Mouse (Mus musculus) neural tube, embryonic 12.5 days (tissue): Measurements from ENCODE around the gene Frem3. TPM values are rescaled to one million over a fixed set of nuclear protein-coding genes. Genes with fewer than 3 reads are reported as not detected.

Source experiments
- ATAC-seq: fragments of 200-750 bp; cut with Nextera tagmentation; 2 replicates; pipeline ENCODE4 v1.8.0; 2017; ENCODE audit warnings: low read depth, mild to moderate bottlenecking, moderate TSS enrichment, moderate library complexity; ENCODE audit not compliant: low FRiP score
- H3K27ac ChIP-seq: fragments of 300-500 bp; sonication (generic); 2 replicates; pipeline ENCODE4 v1.5.1; 2016
- H3K27me3 ChIP-seq: fragments of 300-500 bp; sonication (generic); replicated peaks from 2 replicates; pipeline ENCODE4 v1.6.1; 2016; ENCODE audit warnings: mild to moderate bottlenecking
- H3K36me3 ChIP-seq: fragments of 300-500 bp; sonication (generic); 2 replicates; pipeline ENCODE4 v1.6.1; 2016; ENCODE audit warnings: mild to moderate bottlenecking
- H3K4me1 ChIP-seq: fragments of 300-500 bp; sonication (generic); 2 replicates; pipeline ENCODE4 v1.6.1; 2016
- H3K4me2 ChIP-seq: fragments of 300-500 bp; sonication (generic); replicated peaks from 2 replicates; pipeline ENCODE4 v1.6.1; 2016; ENCODE audit warnings: mild to moderate bottlenecking
- H3K4me3 ChIP-seq: fragments of 300-500 bp; sonication (generic); 2 replicates; pipeline ENCODE4 v1.5.1; 2016
- H3K9ac ChIP-seq: fragments of 300-500 bp; sonication (generic); 2 replicates; pipeline ENCODE4 v1.6.1; 2016; ENCODE audit warnings: mild to moderate bottlenecking
- H3K9me3 ChIP-seq: fragments of 300-500 bp; sonication (generic); 2 replicates; pipeline ENCODE4 v1.6.1; 2016; ENCODE audit warnings: mild to moderate bottlenecking
- WGBS: fragments of 180-500 bp; shearing (Covaris S2); methylation state at CpG from one replicate; pipeline ENCODE4 v1.1.7; 2016; 5-methylcytosine and 5-hydroxymethylcytosine counted together
- polyA plus RNA-seq: library from polyadenylated mRNA; unstranded; fragments of >200 nt; fragmentation: Nextera tagmentation; extraction: Ambion mirVana; gene quantifications from 2 replicates; pipeline ENCODE4 v1.2.1, GENCODE M21; 2016

The Frem3 gene
- polyA plus RNA-seq, 1 experiment from 2014 or later, result 0.09 TPM

DNA sequence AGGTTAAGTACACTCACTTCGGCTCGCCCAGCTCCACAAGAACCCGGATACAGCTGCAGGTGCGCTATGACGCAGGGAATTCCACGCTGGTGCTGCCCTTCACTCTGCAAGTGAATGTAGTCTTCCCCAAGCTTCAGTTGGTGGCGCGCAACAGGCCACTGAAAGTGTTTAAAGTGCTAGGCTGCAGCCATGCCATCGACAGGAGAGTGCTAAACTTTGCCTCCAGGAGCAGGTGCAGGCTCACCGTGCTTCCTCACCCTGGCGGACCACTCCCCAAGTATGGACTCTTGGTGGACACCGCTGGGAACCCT lies 516 bp downstream of the Frem3 start:
- Histone ChIP-seq H3K4me2 (peak overlapping the region; percentile 56), H3K27me3 (peaks cover 20% of the 10 kb centered on the region), H3K9me3 (no peaks in the 10 kb centered on the region), H3K36me3 (no peaks in the 10 kb centered on the region), H3K27ac (no peak overlapping the region), H3K4me3 (peak overlapping the region; percentile 11; the same call in 1 of the 2 replicates), H3K4me1 (peaks cover 14% of the 10 kb centered on the region), H3K9ac (no peak overlapping the region)
- ATAC-seq, result 0 out of 2 replicates have a peak, but pooled peaks have one; percentile 19
- WGBS, result 4% methylated on average over 12 of the region's 12 CpGs

DNA sequence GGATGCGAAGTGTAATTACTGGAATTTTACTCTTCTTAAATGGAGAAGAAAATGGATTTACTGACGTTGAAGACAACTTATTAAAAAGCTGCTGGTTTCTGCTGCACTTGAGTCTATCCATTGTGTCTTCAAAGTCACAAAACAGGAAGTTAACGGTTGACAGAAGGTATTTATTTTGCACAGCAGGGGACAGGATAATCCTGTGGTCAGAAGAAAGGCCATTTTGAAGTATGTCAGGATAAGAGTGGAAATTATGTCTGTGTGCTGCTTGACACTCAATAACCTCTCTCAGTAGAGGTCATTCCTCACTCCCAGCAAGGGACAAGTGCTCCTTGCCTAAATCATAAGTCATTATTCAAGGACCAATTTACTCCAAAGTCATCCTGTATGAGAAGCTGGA lies 8.9 kb downstream of the Frem3 start:
- Histone ChIP-seq H3K4me3 (no peak overlapping the region), H3K36me3 (no peaks in the 10 kb centered on the region), H3K4me1 (no peaks in the 10 kb centered on the region), H3K9ac (no peak overlapping the region), H3K9me3 (no peaks in the 10 kb centered on the region), H3K4me2 (no peak overlapping the region), H3K27me3 (no peaks in the 10 kb centered on the region), H3K27ac (no peak overlapping the region)
- WGBS, result 61% methylated on average over 3 of the region's 3 CpGs
- ATAC-seq, result no peak

GRCm38 (mm10) chr8:80647394-80647793 lies 36.5 kb downstream of the Frem3 start:
- Histone ChIP-seq H3K4me1 (no peaks in the 10 kb centered on the region), H3K9ac (no peak overlapping the region), H3K36me3 (no peaks in the 10 kb centered on the region), H3K4me3 (no peak overlapping the region), H3K27ac (no peak overlapping the region), H3K4me2 (no peak overlapping the region), H3K27me3 (no peaks in the 10 kb centered on the region), H3K9me3 (no peaks in the 10 kb centered on the region)
- WGBS, result 67% methylated on average over 6 of the region's 6 CpGs
- ATAC-seq, result no peak

DNA sequence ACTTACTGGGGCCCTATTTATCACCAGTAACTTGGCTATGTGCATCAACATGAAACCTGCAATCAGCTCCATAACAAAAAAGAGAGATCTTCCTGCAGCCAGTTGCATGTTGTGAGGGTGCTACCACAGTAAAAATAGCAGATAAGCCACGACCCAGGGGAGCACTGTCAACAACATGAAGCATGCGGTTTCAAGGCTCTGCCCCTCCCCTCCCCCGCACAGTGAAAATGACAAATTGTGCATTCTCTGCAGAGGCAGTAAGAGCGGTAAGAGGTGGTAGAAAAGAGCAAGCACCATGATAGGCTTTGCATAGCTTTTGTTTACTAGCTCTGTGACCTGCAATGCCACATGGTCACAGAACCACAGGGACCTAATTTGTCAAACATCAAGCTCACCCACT lies 46.8 kb downstream of the Frem3 start:
- Histone ChIP-seq H3K4me3 (no peak overlapping the region), H3K36me3 (no peaks in the 10 kb centered on the region), H3K9me3 (no peaks in the 10 kb centered on the region), H3K9ac (no peak overlapping the region), H3K4me1 (no peaks in the 10 kb centered on the region), H3K27ac (no peak overlapping the region), H3K4me2 (no peak overlapping the region), H3K27me3 (no peaks in the 10 kb centered on the region)
- ATAC-seq, result no peak
- 36% methylated on average over 4 of the region's 4 CpGs for WGBS

- 86% methylated on average over 4 of the region's 4 CpGs for WGBS
- H3K9ac ChIP-seq, result no peak overlapping the region
These were observed 50.2 kb downstream of the Frem3 start for GRCm38 (mm10) chr8:80661055-80661454.

GRCm38 (mm10) chr8:80663476-80663875 lies 52.6 kb downstream of the Frem3 start:
- H3K27me3 ChIP-seq, result no peaks in the 10 kb centered on the region
- no peak overlapping the region for H3K27ac ChIP-seq
- no peak for ATAC-seq
- H3K9me3 ChIP-seq, result no peaks in the 10 kb centered on the region
- WGBS, result 78% methylated on average over 3 of the region's 3 CpGs
- no peak overlapping the region for H3K4me2 ChIP-seq
- H3K9ac ChIP-seq, result no peak overlapping the region
- H3K36me3 ChIP-seq, result no peaks in the 10 kb centered on the region
- H3K4me3 ChIP-seq, result no peak overlapping the region
- H3K4me1 ChIP-seq, result no peaks in the 10 kb centered on the region

More at GRCm38 (mm10) chr8:80661055-80661454, 50.2 kb downstream of the Frem3 start:
- Histone ChIP-seq H3K4me2 (no peak overlapping the region), H3K9me3 (no peaks in the 10 kb centered on the region), H3K36me3 (no peaks in the 10 kb centered on the region), H3K27me3 (no peaks in the 10 kb centered on the region), H3K4me3 (no peak overlapping the region), H3K4me1 (no peaks in the 10 kb centered on the region), H3K27ac (no peak overlapping the region)
- no peak for ATAC-seq

DNA sequence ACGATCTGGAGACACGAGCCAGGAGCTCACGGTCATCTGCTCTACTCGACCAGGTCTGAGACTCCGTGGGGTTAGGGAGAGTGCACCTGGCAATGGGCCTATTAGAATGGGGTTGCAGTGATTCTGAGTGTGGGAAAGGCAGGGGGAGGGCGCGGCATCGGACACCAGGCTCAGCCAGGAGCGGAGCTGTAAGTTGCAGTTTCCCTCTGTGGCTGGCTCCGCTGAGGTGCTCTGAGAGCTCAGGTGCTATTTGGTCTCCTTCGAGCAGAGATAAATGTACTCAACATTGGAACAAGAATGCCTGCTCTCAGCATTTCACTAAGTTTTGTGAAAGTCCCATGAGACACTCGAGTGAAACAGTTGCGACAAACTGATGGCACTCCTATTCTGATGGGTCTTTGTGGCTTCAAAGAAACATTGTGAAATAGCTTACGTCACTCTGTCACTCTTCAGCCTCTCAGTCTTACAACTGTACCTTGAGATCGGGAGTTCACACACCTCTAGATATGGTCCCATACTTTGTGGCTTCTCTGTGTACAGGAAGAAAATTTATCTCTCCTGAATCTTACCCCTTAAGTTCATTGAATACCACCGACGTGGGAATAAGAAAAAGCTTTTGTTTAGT lies 58.5 kb downstream of the Frem3 start:
- Histone ChIP-seq H3K27me3 (no peaks in the 10 kb centered on the region), H3K9me3 (no peaks in the 10 kb centered on the region), H3K9ac (no peak overlapping the region), H3K4me3 (no peak overlapping the region), H3K36me3 (no peaks in the 10 kb centered on the region), H3K4me1 (no peaks in the 10 kb centered on the region), H3K4me2 (no peak overlapping the region), H3K27ac (no peak overlapping the region)
- 78% methylated on average over 17 of the region's 17 CpGs for WGBS
- ATAC-seq, result no peak

DNA sequence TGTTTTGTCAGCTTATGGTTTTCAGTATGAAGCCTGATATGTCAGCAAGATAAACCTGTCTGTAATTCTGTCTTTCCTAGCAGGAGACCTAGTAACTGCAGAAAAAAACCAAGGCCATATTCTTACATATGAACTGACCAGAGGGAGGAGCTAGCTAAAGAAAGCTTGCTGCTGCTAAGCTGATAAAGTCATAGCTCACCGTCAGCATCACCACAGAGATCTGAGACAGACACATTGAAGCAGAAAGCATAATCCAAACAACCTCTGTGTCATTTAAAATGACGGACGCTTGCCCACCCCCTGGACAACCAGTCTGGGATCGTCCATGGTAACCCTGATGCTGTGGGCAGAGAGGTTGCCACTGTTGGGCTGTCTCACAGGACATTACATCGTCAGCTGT lies 71.7 kb downstream of the Frem3 start:
- no peak for ATAC-seq
- Histone ChIP-seq H3K4me1 (no peaks in the 10 kb centered on the region), H3K27me3 (no peaks in the 10 kb centered on the region), H3K9ac (no peak overlapping the region), H3K9me3 (no peaks in the 10 kb centered on the region), H3K36me3 (no peaks in the 10 kb centered on the region), H3K4me2 (no peak overlapping the region), H3K27ac (no peak overlapping the region), H3K4me3 (no peak overlapping the region)
- 88% methylated on average over 5 of the region's 5 CpGs for WGBS

GRCm38 (mm10) chr8:80683756-80684335 lies 73.0 kb downstream of the Frem3 start:
- no peak for ATAC-seq
- H3K27ac ChIP-seq, result no peak overlapping the region
- 88% methylated on average over 5 of the region's 5 CpGs for WGBS

GRCm38 (mm10) chr8:80688141-80688540 lies 77.3 kb downstream of the Frem3 start:
- ATAC-seq, result no peak
- 55% methylated on average over 4 of the region's 4 CpGs for WGBS

More at GRCm38 (mm10) chr8:80683756-80684335, 73.0 kb downstream of the Frem3 start:
- no peaks in the 10 kb centered on the region for H3K9me3 ChIP-seq
- H3K27me3 ChIP-seq, result no peaks in the 10 kb centered on the region
- no peak overlapping the region for H3K4me2 ChIP-seq
- H3K9ac ChIP-seq, result no peak overlapping the region
- no peak overlapping the region for H3K4me3 ChIP-seq
- no peaks in the 10 kb centered on the region for H3K36me3 ChIP-seq
- H3K4me1 ChIP-seq, result no peaks in the 10 kb centered on the region

GRCm38 (mm10) chr8:80710670-80711400 lies 100.0 kb downstream of the Frem3 start:
- Histone ChIP-seq H3K27ac (no peak overlapping the region), H3K9ac (no peak overlapping the region), H3K4me3 (no peak overlapping the region), H3K36me3 (peaks cover 75% of the 10 kb centered on the region), H3K9me3 (no peaks in the 10 kb centered on the region), H3K4me1 (no peaks in the 10 kb centered on the region), H3K4me2 (no peak overlapping the region), H3K27me3 (no peaks in the 10 kb centered on the region)
- ATAC-seq, result no peak
- WGBS, result 85% methylated on average over 4 of the region's 4 CpGs

More at GRCm38 (mm10) chr8:80688141-80688540, 77.3 kb downstream of the Frem3 start:
- Histone ChIP-seq H3K9me3 (no peaks in the 10 kb centered on the region), H3K4me2 (no peak overlapping the region), H3K4me3 (no peak overlapping the region), H3K27ac (no peak overlapping the region), H3K9ac (no peak overlapping the region), H3K4me1 (no peaks in the 10 kb centered on the region), H3K36me3 (no peaks in the 10 kb centered on the region), H3K27me3 (no peaks in the 10 kb centered on the region)

DNA sequence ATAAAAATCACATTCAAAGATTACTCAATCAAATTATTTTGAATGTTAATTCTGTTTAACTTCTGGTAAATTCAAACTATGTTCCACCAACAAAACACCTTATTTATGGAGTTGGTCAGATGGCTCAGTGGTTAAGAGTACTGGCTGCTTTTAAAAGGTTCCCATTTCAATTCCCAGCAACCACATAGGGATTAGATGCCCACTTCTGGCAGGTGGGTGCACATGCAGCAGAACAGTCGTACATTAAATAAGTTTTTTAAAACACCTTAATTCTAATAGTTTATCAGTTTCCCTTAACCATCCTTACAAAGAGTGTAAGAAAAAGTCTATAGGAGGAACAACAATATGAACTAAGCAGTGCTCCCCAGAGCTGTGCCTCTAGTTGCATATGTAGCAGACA lies 103.6 kb downstream of the Frem3 start:
- peaks cover 69% of the 10 kb centered on the region for H3K36me3 ChIP-seq
- 85% methylated on average over 1 of the region's 1 CpGs for WGBS
- H3K4me1 ChIP-seq, result no peaks in the 10 kb centered on the region
- no peaks in the 10 kb centered on the region for H3K27me3 ChIP-seq
- no peak for ATAC-seq
- H3K9me3 ChIP-seq, result no peaks in the 10 kb centered on the region
- no peak overlapping the region for H3K4me2 ChIP-seq
- H3K4me3 ChIP-seq, result no peak overlapping the region
- no peak overlapping the region for H3K9ac ChIP-seq
- no peak overlapping the region for H3K27ac ChIP-seq
